Mouse (Mus musculus) testis, adult 2 months (tissue): ENCODE measurements around the gene Gpm6b.

ENCODE experiments used
- CTCF ChIP-seq: fragments of 200-500 bp; IDR thresholded peaks from 2 replicates; pipeline ENCODE4 v1.5.1; 2012; ENCODE audit warnings: low read depth, mild to moderate bottlenecking, inconsistent platforms, low read length, moderate library complexity; ENCODE audit not compliant: control insufficient read depth, insufficient read depth, insufficient replicate concordance
- POLR2A ChIP-seq: fragments of 200-500 bp; IDR thresholded peaks from 2 replicates; pipeline ENCODE4 v1.6.1; 2012; ENCODE audit warnings: low read depth, mild to moderate bottlenecking, inconsistent platforms, low read length, moderate library complexity; ENCODE audit not compliant: control insufficient read depth

DNA sequence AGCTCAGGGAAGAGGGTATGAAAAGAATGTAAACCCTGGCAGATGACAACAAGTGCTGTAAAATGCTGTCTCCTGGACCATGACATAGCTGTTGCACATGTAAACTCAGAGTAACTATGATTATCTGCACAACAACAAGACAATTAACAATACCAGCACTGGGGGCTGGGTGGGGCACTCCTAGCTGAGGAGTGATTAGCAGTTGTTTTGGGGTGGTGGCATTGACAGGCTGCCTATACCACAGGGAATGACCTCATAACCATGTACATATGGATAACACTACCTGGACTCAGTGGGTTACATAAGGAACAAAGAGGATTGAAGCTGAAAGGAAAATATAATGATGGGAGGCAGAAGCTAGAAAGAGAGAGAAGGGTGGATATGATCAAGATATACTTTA, 169.2 kb downstream of the Gpm6b start:
- TF ChIP-seq CTCF (no peak), POLR2A (no peak)
